Mouse (Mus musculus) frontal cortex, postnatal 25 days (tissue): Measurements from ENCODE around the gene Btd.

Experiments
- DNase-seq, 2 experiments: peaks; one replicate each; pipeline ENCODE4 v3.0.0; 2022; ENCODE audit warnings: low spot score in 2 of 2

The Btd gene

GRCm38 (mm10) chr14:31700376-31700775 lies 59.5 kb downstream of the Btd start:
- DNase-seq = no peak

GRCm38 (mm10) chr14:31709343-31709742 lies 68.5 kb downstream of the Btd start:
- DNase-seq = no peak

- DNase-seq = no peak
Measured at GRCm38 (mm10) chr14:31715669-31716068, 74.8 kb downstream of the Btd start.

- DNase-seq = no peak
Measured at GRCm38 (mm10) chr14:31717360-31717759, 76.5 kb downstream of the Btd start.
